Mouse (Mus musculus) hindbrain, postnatal 0 days (tissue): ENCODE measurements at regions not wholly inside any gene's neighbourhood (a gene's known extent, or its start where the extent isn't known, plus 50 kb on each side); places are given as distances from the start of the nearest gene placed in this dataset.

Experiments
- ATAC-seq: fragments of 200-750 bp; cut with Nextera tagmentation; 2 replicates; pipeline ENCODE4 v1.8.0; 2017; ENCODE audit warnings: mild to moderate bottlenecking, moderate TSS enrichment, moderate library complexity
- DNase-seq: peaks from one replicate; pipeline ENCODE4 v3.0.0-alpha.2; 2015; ENCODE audit warnings: low spot score
- H3K27ac ChIP-seq: fragments of 300-500 bp; sonication (generic); 2 replicates; pipeline ENCODE4 v1.5.1; 2014; ENCODE audit warnings: mild to moderate bottlenecking
- H3K27me3 ChIP-seq: fragments of 300-500 bp; sonication (generic); 2 replicates; pipeline ENCODE4 v1.6.1; 2014; ENCODE audit warnings: low read length, mixed read lengths; ENCODE audit not compliant: insufficient read depth
- H3K36me3 ChIP-seq: fragments of 300-500 bp; sonication (generic); 2 replicates; pipeline ENCODE4 v1.6.1; 2014; ENCODE audit warnings: low read length, mixed read lengths; ENCODE audit not compliant: insufficient read depth
- H3K4me1 ChIP-seq: fragments of 300-500 bp; sonication (generic); 2 replicates; pipeline ENCODE4 v1.6.1; 2014; ENCODE audit warnings: antibody characterized with exemption, low read length, mixed read lengths; ENCODE audit not compliant: insufficient read depth
- H3K4me2 ChIP-seq: fragments of 300-500 bp; sonication (generic); 2 replicates; pipeline ENCODE4 v1.6.1; 2014; ENCODE audit warnings: low read depth, mild to moderate bottlenecking, low read length, moderate library complexity, mixed read lengths
- H3K4me3 ChIP-seq: fragments of 300-500 bp; sonication (generic); 2 replicates; pipeline ENCODE4 v1.5.1; 2014; ENCODE audit warnings: low read length
- H3K9ac ChIP-seq: fragments of 300-500 bp; sonication (generic); replicated peaks from 2 replicates; pipeline ENCODE4 v1.6.1; 2014; ENCODE audit warnings: mild to moderate bottlenecking, low read length, moderate library complexity, mixed read lengths
- H3K9me3 ChIP-seq: fragments of 300-500 bp; sonication (generic); 2 replicates; pipeline ENCODE4 v1.6.1; 2016; ENCODE audit warnings: low read length, mixed read lengths
- CTCF ChIP-seq: IDR thresholded peaks from 2 replicates; pipeline ENCODE4 v1.5.1; 2016; ENCODE audit warnings: antibody characterized with exemption, control low read depth, low read depth
- WGBS: fragments of 180-500 bp; shearing (Covaris S2); extraction: QIAGEN DNeasy Blood & Tissue Kit; methylation state at CpG from one replicate; pipeline ENCODE4 v1.1.7; 2014; 5-methylcytosine and 5-hydroxymethylcytosine counted together

GRCm38 (mm10) chr7:119089931-119090330, 94.5 kb downstream of the Gpr139 start:
- ATAC-seq (peak; percentile 78), DNase-seq (peak; percentile 63)
- no peak for TF ChIP-seq CTCF
- Histone ChIP-seq H3K4me1 (no peaks in the 10 kb centered on the region; the same call in 1 of the 2 replicates), H3K4me3 (no peak overlapping the region), H3K27me3 (no peaks in the 10 kb centered on the region), H3K9me3 (no peaks in the 10 kb centered on the region), H3K27ac (no peak overlapping the region), H3K4me2 (no peak overlapping the region), H3K36me3 (no peaks in the 10 kb centered on the region), H3K9ac (no peak overlapping the region)
- WGBS = 37% methylated on average over 2 of the region's 2 CpGs

- 70% methylated on average over 2 of the region's 2 CpGs for WGBS
- no peak for ATAC-seq
- DNase-seq = no peak
- Histone ChIP-seq H3K4me3 (no peak overlapping the region), H3K27ac (no peak overlapping the region), H3K4me1 (no peaks in the 10 kb centered on the region; the same call in 1 of the 2 replicates), H3K36me3 (no peaks in the 10 kb centered on the region), H3K9ac (no peak overlapping the region), H3K9me3 (no peaks in the 10 kb centered on the region), H3K4me2 (no peak overlapping the region), H3K27me3 (no peaks in the 10 kb centered on the region)
- TF ChIP-seq CTCF = no peak
These were observed 93.5 kb upstream of the Gprc5b start for GRCm38 (mm10) chr7:119088537-119088936.

- no peaks in the 10 kb centered on the region for H3K36me3 ChIP-seq
- 38% methylated on average over 7 of the region's 7 CpGs for WGBS
- no peak overlapping the region for H3K9ac ChIP-seq
- ATAC-seq (no peak), DNase-seq (no peak)
- no peaks in the 10 kb centered on the region; the same call in 1 of the 2 replicates for H3K4me1 ChIP-seq
- H3K9me3 ChIP-seq = no peaks in the 10 kb centered on the region
- H3K4me2 ChIP-seq = no peak overlapping the region
- TF ChIP-seq CTCF = no peak
- H3K27me3 ChIP-seq = no peaks in the 10 kb centered on the region
- no peak overlapping the region for H3K4me3 ChIP-seq
- no peak overlapping the region for H3K27ac ChIP-seq
These were observed 92.9 kb upstream of the Gprc5b start for GRCm38 (mm10) chr7:119087723-119088419.

- Histone ChIP-seq H3K4me2 (no peak overlapping the region), H3K27ac (no peak overlapping the region), H3K27me3 (no peaks in the 10 kb centered on the region), H3K4me3 (no peak overlapping the region), H3K36me3 (no peaks in the 10 kb centered on the region), H3K4me1 (no peaks in the 10 kb centered on the region; the same call in 1 of the 2 replicates), H3K9ac (no peak overlapping the region), H3K9me3 (no peaks in the 10 kb centered on the region)
- DNase-seq (peak; percentile 38), ATAC-seq (peak; percentile 68; the same call in 1 of the 2 replicates)
- no peak for TF ChIP-seq CTCF
- WGBS = 24% methylated on average over 13 of the region's 13 CpGs
These were observed 90.9 kb upstream of the Gprc5b start for GRCm38 (mm10) chr7:119085696-119086451.

- no peak for TF ChIP-seq CTCF
- Histone ChIP-seq H3K4me3 (no peak overlapping the region), H3K9ac (no peak overlapping the region), H3K9me3 (no peaks in the 10 kb centered on the region), H3K4me2 (no peak overlapping the region), H3K36me3 (no peaks in the 10 kb centered on the region), H3K27me3 (no peaks in the 10 kb centered on the region), H3K4me1 (no peaks in the 10 kb centered on the region), H3K27ac (no peak overlapping the region)
- DNase-seq = peak; percentile 67
- WGBS = 47% methylated on average over 12 of the region's 12 CpGs
- ATAC-seq = peak; percentile 84; the same call in 1 of the 2 replicates
These were observed 82.0 kb upstream of the Gprc5b start for GRCm38 (mm10) chr7:119076712-119077619.

- no peak overlapping the region for H3K4me3 ChIP-seq
- H3K4me2 ChIP-seq = no peak overlapping the region
- H3K9me3 ChIP-seq = no peaks in the 10 kb centered on the region
- no peak for DNase-seq
- H3K36me3 ChIP-seq = no peaks in the 10 kb centered on the region
- 69% methylated on average over 2 of the region's 2 CpGs for WGBS
- no peak for TF ChIP-seq CTCF
- no peak for ATAC-seq
- no peaks in the 10 kb centered on the region for H3K27me3 ChIP-seq
- no peak overlapping the region for H3K9ac ChIP-seq
- H3K4me1 ChIP-seq = no peaks in the 10 kb centered on the region; the same call in 1 of the 2 replicates
- no peak overlapping the region for H3K27ac ChIP-seq
These were observed 71.0 kb upstream of the Gprc5b start for GRCm38 (mm10) chr7:119066026-119066425.
